Mouse (Mus musculus) heart, postnatal 10 days (tissue): ENCODE data around the gene Rpa2. TPM values are rescaled to one million over a fixed set of nuclear protein-coding genes. Genes with fewer than 3 reads are reported as not detected.
"Not testable (repeated sequence)": the region's sequence is repeated elsewhere in the genome, so short reads cannot be mapped to it uniquely, and the experiment has no call there.

ENCODE experiments used
- DNase-seq, 2 experiments: peaks; one replicate each; pipeline ENCODE4 v3.0.0; 2021
- intact Hi-C: fragments of 180-260 bp; cut with DNase I; formaldehyde crosslinking; loops from one replicate; pipeline ENCODE4 v1.15.1; 2025
- total RNA-seq, 2 experiments: library from RNA; stranded (reverse); gene quantifications; 2 replicates each; pipeline ENCODE4 v1.2.3; 2021

The Rpa2 gene
- total RNA-seq, result 10 to 100 TPM; 17.3 to 20.4 TPM

DNA sequence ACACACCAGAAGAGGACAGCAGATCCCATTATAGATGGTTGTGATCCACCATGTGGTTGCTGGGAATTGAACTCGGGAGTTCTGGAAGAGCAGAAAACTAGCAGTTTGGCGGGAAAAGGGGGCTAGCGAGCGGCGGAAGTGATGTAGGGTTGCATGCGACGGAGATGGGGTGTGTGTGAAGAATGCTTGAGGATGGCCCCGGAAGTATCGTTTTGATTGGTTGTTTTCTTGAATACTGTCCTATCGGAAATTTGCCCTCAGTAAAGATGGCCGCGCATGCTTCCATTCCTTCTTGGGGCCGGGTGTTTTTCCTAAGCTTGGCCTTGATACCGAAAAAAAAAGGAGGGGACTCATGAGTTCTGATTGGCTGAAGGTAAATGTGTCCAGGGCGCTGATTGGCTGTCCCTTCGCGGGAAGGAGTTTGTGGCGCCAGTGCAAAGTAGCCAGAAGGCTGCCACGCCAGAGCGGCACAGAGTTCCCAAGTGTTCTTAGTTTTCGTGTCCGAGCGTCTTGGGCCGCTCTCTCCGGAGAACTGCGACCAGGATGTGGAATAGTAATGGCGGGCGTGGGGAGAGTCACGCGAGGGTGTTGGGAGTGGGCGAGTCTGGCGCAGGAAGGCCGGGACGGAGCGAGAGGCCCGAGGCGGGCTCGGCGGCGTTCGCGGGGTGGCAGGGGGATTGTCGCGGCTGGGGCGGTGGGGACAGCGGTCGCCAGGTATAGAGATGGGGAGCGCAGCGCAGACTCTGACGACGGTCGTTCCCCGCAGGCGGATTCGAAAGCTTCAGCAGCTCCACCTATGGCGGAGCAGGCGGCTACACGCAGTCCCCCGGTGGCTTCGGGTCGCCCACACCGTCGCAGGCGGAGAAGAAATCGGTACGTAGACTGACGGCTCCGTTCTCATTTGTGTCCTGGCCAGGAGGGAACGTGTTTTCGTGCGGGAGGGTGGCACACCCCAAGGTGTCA, at the start of gene Rpa2:
TSS of gene Rpa2 (plus strand) at position 419 of the 963 bp plus-strand sequence.
- peak; percentile 99 for DNase-seq
- intact Hi-C loops, result loop anchor here (5.0 kb wide), 1 partner anchor 154 kb away; the partner anchor contains the start of gene Fam76a

DNA sequence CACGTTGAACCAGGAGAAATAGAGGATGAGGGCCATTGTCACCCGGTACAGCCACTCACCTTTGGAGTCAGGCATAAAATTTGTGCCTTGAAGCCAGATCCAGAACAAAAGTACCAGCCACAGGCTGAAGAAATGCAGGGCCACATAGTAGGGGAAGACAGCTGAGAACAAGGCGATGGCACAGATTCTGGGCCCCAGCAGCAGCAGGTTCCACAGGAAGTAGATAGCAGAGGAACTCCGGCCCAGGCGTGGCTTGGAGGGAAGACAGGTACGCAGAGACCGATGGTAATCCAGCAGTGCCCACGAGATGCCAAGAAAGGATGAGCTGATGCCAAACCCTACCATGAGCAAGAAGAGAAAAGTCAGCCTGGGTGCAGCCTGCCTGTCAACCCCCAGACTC, 39.9 kb upstream of the Rpa2 start:
- intact Hi-C loops, result no loop called here
- DNase-seq, result no peak

DNA sequence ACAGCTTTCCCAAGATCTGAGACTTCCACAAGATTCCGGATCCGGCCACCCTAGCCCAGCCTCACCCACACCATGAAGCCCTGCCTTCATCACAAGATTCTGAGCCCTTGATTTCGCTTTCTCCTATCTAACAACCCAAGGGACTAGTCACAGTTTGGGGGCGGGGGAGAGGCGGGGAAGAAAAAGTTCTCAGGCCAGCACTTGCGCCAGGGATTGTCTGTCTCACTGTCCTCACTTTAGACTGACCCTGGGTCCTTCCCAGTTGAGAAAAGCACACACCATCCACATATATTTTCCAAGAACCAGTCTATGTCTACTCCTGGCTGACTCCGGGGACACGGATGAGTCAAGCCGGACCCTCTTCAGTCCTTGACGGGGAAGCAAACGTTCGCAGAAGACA, 36.5 kb upstream of the Rpa2 start:
- no peak for DNase-seq
- intact Hi-C loops, result no loop called here

DNA sequence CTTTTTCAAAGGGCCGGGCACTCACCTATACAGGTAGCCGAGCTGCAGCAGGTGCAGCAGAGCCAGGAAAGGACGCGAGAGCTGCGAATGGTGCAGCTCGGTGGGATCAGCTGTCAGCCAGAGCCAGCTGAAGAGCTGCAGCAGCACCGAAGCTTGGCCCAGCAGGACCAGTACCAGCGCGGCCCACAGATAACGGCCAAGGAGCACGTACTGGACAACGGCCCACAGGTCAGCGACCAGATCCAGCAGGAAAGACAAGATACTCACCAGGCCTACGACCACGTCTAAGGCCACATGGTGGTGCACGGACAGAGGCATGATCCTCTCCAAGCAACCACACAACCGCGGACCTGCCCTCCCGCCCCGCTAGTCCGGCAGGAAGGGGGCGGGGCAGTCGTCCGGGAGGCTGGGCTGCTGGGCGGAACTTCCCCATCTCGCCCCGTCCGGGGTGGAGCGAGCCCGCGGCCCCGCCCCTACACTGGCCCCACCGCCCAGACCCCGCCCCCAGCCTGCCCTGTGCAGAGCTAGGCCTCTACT, 35.9 kb upstream of the Rpa2 start, which contains the start of gene Xkr8:
TSS of gene Xkr8 (minus strand) at position 399 of the 537 bp plus-strand sequence.
- DNase-seq, result peak; percentile 90 to 93
- intact Hi-C loops, result no loop called here

DNA sequence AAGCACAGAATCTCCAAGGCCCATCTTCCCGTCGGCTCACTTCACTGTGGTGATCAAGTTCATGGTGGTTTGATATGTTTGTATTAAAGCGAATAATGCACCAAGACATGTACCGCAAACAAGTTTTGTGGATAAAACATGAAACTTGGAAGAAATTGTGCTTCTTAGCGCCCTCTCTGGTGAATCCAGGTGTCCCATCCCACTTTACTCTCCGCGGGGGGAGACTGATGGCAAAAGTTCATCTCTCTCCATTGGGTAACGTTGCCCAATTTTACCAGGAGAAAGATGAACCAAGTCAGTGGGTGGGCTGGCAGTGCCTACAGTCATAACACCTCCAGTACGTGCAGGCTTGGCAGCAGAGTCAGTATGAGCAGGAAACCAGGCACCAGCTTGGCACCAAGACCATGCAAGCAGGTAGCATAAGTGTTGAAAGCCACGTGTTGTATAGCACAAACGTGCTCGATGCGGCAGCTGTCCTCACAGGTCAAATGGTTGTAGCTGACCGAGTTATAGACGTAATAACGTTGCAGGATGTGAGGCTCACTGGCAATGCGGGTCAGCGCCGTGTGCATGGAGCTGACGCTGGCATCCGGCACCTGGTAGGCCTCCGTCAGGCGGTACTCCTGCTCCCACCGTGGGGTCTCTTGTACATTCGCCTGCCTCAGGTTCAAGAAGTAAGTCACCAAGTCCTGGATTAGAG, 34.9 kb upstream of the Rpa2 start:
- intact Hi-C loops, result no loop called here
- DNase-seq, result no peak

DNA sequence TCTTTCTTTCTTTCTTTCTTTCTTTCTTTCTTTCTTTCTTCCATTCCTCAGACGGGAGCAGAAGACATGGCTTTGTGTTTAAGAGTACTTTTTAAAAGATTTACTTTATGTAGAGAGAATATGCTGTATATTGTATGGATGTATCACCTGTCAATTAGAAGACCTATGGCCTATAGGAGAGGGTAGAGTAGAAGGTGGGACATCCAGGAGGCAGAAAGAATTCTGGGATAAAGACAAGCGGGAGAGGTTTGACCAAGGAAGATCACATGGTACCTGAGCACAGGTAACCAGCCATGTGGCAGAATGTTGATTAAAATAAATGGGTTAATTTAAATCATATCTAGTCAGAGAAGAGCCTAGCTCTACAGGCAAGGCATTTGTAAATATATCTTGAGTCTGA, 33.4 kb upstream of the Rpa2 start:
- intact Hi-C loops, result no loop called here
- DNase-seq, result no peak

DNA sequence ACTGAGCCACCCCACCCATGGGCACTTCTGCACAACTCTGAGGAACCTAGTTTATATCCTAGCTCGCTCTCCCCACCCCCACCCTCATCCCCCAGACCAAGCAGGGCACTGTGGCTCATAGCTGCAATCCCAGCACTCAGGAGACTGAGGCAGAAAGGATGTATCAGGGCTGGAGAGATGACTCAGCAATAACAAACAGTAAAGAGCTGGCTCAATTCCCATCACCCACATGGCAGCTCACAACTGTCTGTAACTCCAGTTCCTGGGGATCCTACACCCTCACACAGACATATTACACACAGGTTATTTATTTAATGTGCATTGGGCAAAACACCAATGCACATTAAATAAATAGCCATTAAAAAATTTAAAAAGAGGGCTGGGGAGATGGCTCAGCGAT, 32.7 kb upstream of the Rpa2 start:
- DNase-seq, result no peak
- intact Hi-C loops, result no loop called here

DNA sequence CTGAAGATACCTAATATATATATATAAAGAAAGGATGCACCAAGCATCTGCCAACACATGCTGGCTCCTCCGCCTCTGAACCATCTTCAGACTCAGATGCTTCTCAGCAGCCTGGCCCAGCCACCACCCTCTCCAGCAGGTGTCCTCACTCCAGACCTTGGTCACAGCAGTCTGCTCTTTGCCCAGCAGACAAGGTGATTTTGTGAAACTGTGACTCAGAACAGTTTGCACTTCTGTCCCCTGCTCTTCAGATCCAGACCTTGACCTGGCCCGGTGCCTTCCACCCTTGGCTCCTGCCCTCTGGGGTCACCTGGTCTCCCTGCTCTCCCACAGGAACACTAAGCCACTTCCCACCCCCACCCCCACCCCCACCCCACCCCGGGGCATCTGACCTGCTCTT, 32.2 kb upstream of the Rpa2 start:
- DNase-seq, result no peak
- intact Hi-C loops, result no loop called here

DNA sequence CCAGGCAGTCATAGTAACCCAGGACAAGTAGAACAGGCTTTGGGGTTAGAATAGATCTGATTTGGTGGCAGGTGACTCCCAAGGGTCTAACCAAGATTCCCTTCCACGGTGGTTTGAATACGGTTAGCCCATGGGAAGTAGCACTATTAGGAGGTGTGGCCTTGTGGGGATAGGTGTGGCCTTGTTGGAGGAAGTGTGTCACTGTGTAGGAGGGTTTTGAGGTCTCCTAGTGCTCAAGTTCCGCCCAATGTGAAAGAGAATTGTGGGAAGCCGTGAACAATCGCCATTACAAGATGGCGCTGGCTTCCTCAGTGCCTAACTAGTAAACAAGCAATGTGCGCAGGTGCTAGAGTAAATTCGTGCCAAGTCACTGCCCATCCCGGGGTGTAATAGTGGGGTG, 31.0 kb upstream of the Rpa2 start:
- DNase-seq, intact Hi-C loops: not testable (repeated sequence)

DNA sequence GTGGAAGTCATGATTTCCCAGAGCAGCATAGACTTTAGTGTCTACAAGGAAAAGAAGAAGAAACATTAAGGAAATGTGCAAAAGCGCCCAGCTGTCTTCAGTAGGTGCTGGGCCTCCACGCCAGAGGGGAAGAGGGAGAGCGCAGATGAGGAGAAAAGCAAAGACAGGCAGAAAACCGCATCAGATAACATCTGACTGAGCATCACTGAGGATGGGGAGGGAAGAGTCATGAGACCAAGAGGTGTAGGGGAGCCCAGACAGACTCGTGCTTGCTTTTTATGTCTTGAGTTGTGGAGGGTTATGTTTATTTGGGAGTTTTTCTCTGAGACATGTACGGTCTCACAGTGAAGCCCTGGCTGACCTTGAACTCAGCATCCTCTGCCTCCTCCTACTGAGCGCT, 26.6 kb upstream of the Rpa2 start:
- no peak for DNase-seq
- intact Hi-C loops, result no loop called here

DNA sequence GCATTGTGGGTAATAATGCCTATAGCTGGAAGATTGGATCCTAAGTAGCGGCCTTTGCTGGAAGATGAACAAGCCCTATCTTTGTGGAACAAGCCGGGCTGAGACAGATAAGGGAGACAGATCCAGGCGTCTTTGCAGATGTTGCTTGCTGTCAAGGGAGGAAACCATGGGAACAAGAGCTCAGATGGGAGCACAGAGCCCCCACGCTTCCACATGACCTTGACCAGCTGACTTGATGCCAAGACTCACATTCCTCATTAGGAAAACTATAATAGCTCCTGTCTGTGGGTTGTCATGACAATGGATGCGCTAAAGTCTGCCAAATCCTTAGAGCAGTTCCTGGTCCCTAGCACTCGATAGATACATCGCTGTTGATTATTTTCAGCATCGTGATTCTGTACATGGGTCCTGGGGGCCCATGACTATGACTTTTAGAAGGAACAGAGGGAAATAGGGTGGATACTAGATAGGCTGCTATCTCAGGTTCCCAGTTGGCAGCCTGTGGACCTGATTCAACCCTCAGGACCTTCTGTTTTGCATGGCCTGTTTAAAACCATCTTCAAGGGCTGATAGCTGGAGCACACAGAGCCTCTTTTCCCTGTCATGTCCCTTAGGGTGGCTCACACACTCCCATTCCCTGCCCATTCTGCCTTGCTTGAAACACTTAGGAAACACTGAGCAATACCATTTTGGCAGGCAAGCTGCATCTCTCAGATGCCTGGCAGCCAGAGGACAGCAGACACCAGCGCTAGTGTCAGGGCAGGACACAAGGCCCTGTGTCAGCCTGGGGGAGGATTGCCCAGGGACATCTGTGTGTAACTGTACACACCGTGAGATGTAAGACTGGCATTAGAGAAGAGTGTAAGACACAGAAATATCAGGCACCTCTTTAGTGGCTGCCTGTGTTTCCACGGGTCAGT, 23.9 kb upstream of the Rpa2 start:
- intact Hi-C loops, result no loop called here
- peak; percentile 56 to 57 for DNase-seq

DNA sequence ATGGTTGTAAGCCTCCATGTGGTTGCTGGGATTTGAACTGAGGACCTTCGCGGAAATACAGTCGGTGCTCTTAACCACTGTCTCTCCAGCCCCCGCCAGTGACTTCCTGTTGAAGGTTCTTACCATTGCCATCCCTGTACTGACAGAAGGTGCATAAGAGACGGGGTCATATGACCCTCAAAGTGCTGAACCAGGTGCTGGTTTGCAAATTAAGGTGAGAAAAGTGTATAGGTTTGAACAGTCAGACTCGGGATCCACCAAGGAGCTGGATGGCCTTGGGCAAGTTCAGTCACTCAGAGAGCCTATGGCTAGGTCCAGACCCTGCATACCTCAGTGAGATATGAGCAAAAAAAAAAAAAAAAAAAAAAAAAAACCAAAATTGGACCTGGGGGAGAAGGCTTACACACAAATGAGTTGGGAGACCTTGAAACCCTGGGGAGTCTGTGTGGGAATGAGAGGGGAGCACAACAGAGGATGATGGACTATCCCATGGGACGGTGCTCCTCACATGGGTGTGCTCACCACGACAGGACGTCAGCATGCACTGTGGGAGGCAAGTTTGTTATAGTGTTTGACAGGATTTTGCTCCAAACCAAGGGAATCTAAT, 21.1 kb upstream of the Rpa2 start:
- intact Hi-C loops, result no loop called here
- DNase-seq, result no peak

DNA sequence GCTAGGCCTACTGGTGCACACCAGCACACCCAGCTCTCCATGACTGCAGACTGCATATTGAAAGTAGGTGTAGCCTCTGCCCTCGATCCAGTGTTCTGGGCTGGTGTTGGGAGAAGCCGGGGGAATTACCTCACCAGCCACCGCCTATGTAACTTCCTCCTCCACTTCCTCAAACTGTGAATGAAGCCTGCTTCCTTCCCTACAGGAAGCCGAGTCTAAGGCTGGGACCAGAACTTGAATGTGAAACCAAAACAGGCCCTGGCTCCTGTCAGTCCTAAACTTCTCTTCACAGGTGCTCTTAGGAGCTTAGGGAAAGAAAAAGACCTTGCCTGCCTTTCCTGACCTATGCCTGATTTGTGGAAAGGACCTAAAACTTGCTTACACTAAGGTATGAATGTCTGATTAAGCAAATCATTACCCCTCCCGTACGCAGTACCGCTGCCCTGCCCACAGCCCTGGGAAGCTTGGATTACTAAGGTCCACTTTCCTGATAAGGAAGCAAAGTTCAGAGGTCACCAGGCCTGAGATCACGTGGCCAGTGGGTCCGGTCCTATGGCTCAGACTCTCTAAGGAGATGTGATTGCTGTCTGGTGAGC, 20.4 kb upstream of the Rpa2 start:
- DNase-seq, result peak; percentile 53 to 59
- intact Hi-C loops, result no loop called here

DNA sequence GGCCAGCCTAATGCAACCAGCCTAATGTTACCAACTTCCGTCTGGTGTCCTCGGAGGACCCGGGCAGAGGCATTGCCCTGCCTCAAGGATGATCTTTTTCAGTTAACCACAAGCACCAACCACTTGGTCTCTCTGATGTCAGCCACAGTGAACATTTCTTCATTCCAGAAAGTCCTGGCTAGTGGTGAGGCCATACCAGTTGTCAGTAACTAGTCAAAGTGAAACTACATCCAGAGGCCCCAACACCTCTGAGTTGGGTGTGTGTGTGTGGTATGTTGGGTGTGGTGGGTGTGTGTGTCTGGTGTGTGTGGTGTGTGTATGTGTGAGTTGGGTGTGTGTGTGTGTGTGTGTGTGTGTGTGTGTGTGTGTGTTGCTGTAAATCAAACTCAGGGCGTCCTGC, 19.4 kb upstream of the Rpa2 start:
- intact Hi-C loops, result no loop called here
- no peak for DNase-seq

DNA sequence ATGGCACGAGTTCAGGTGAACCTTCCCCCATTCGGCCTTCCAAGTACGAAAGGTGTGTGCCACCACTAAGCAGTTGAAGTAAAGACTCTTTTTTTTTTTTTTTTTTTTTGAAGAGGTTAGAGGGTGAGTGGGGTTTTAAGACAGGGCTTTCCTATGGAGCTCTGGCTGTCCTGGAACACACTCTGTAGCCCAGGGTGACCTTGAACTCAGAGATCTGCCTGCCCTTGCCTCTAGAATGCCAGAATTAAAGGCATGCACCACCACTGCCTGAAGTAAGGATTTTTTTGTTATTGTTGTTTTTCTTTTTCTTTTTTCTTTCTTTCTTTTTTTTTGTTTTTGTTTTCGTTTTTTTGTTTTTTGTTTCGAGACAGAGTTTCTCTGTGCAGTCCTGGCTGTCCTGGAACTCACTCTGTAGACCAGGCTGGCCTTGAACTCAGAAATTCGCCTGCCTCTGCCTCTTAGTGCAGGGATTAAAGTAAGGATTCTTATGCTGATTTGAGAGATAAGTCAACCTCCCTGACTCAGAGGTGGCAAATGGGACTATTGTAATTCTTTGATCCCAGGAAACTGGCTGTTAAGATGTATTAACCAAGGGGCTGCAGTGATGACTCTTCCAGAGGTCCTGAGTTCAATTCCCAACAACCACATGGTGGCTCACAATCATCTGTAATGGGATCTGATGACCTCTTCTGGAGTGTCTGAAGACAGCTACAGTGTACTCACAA, 18.7 kb upstream of the Rpa2 start:
- no peak for DNase-seq
- intact Hi-C loops, result no loop called here

DNA sequence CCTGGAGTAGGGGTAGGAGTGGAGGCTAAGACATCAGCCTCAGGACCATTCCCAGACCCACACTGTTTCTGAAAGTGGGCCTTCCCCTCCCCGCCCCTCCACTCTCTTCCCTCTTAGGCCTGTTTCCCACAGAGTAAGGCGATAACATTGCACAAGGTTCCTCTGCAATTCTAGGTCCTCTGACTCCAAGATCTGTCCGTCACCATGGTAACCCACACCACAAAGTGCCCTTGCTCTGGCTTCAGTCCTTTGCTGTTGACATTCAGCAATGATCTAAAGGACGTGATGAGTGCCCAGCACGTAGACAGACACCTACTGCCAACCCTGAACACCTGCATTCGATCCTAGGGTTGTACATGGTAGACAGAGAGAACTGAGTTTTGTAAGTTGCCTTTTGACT, 15.1 kb upstream of the Rpa2 start:
- no peak for DNase-seq
- intact Hi-C loops, result no loop called here

DNA sequence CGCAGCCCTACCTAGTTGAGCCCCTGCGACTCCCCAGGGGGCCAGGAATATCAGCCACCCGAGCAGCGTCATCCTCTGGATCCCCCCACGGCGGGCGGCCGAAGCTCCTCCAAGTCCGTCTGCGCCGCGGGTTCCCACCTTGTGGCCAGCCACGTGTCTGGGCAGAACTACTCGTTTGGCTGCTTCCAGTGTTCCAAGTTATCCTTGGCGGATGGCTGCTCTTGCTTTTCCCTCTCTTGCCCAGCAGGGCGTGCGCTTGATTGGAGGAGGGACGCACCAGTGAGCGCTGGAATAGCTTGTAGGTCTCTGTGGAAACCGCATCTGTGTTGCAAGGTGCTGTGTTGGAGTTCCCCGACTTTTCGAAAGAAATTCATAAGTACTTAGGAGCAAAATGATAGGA, 11.2 kb upstream of the Rpa2 start, which contains the start of gene Smpdl3b:
TSS of gene Smpdl3b (minus strand) at position 279 of the 400 bp plus-strand sequence.
- intact Hi-C loops, result no loop called here
- DNase-seq, result peak; percentile 83 to 85

DNA sequence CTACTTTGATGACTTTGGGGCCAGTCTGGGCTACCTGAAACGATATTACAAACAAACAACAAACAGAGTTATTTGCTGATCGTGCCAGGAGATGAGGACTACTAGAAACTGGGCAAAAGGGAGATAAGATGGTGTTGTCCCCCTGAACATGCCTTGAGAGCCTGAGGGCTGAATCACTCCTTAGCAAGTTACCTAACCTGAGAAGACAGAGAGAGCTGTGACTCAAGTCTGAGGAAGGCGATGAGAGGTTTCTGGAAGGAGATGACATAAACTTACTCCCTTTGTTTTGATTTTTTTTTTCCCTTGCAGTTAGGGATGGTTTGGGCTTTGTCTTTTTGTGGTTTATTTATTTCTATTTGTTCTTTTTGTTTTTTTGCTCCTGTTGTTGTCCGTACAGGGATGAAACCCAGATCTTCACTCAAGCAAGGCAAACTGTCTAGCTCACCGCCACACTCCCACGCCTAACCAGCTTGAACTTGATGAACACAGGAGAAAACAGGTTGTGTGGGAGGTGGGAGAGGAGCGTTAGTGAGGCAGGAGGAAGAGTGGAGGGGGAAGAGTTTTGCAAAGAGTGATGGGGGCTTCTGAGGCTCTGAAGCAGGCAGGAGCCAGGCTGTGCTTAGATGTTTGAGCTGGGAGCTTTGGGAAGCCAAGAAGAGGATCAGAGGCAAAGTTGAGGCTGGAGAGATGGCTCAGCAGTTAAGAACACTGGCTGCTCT, 10.3 kb upstream of the Rpa2 start:
- intact Hi-C loops, result no loop called here
- no peak for DNase-seq
